Comparison of ENCODE assay signal across 8 mouse cellular contexts in the genomic region with DNA sequence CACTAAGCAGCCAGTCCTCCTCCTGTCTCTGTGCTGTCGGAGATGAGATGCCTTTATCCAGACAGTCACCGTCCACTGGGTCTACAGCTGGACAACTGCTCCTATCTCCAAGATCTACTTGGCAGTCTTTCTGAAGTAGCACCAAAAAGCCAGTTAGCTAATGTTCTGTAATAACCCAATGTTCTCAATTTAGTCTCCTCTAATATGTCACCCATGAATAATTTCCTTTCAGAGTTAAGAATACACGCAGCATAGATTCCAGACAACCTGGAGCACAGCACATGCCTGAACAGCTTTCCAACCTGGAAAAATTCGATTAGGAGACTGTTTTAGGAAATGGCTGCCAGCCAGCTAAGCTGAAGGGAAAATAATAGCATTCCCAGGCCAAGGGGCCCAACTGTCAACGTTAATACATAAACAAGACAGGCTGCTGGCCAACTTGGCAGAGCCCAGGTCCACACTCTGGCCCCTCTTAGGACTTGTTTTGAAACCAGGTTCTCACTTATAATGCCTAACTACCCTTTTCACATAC. TPM values are rescaled to one million over a fixed set of nuclear protein-coding genes. Genes with fewer than 3 reads are reported as not detected.
DNase-seq lines count a peak whose midpoint lies in the region; ATAC-seq and TF ChIP-seq lines count a peak whose summit lies in the region.

No protein-coding gene starts in this region.

- H3K9me3 ChIP-seq in hindbrain, embryonic 12.5 days (replicated peaks), result no peaks in the 10 kb centered on the region
- H3K9me3 ChIP-seq in hindbrain, embryonic 11.5 days (ENCODE audit: control insufficient read depth, low read length), result no peaks in the 10 kb centered on the region
- no peaks in the 10 kb centered on the region for H3K9me3 ChIP-seq in embryonic facial prominence, embryonic 12.5 days
- H3K9me3 ChIP-seq in heart, postnatal 0 days (replicated peaks; ENCODE audit: control insufficient read depth, low read length), result 0 out of 2 replicates have a peak, but pooled peaks cover 2% of the 10 kb centered on the region
- no peaks in the 10 kb centered on the region for H3K9me3 ChIP-seq in stomach, embryonic 14.5 days (ENCODE audit: control insufficient read depth, low read depth, low read length)

- 45% methylated on average over 5 of the region's 5 CpGs for WGBS in hindbrain, embryonic 12.5 days
- WGBS in hindbrain, embryonic 11.5 days, result 66% methylated on average over 5 of the region's 5 CpGs
- WGBS in embryonic facial prominence, embryonic 12.5 days, result 30% methylated on average over 5 of the region's 5 CpGs
- 8% methylated on average over 5 of the region's 5 CpGs for WGBS in heart, postnatal 0 days
- WGBS in stomach, embryonic 14.5 days, result 16% methylated on average over 5 of the region's 5 CpGs

- ATAC-seq in hindbrain, embryonic 12.5 days (ENCODE audit: low FRiP score), result no peak
- ATAC-seq in hindbrain, embryonic 11.5 days (ENCODE audit: low FRiP score), result no peak
- 0 out of 2 replicates have a peak, but pooled peaks have one; percentile 52 for ATAC-seq in embryonic facial prominence, embryonic 12.5 days (ENCODE audit: insufficient number of reproducible peaks, insufficient read depth, low FRiP score, low TSS enrichment)
- peak; percentile 75 for ATAC-seq in heart, postnatal 0 days (ENCODE audit: insufficient read depth, low read depth)
- ATAC-seq in stomach, embryonic 14.5 days (ENCODE audit: insufficient number of reproducible peaks, insufficient read depth, low FRiP score, low read depth), result no peak; the same call in 1 of the 2 replicates
- no peak for ATAC-seq in monocyte, adult 5-6 weeks (replicated peaks; ENCODE audit: insufficient number of reproducible peaks, low FRiP score, low TSS enrichment, poor library complexity, severe bottlenecking)

- TF ChIP-seq CTCF in heart, postnatal 0 days (IDR thresholded peaks at IDR 0.05; ENCODE audit: low read depth), result no peak

- H3K27me3 ChIP-seq in hindbrain, embryonic 12.5 days, result peaks cover 2% of the 10 kb centered on the region; the same call in 1 of the 2 replicates
- H3K27me3 ChIP-seq in hindbrain, embryonic 11.5 days (ENCODE audit: control insufficient read depth, insufficient read depth, low read length), result no peaks in the 10 kb centered on the region
- H3K27me3 ChIP-seq in embryonic facial prominence, embryonic 12.5 days, result no peaks in the 10 kb centered on the region
- no peaks in the 10 kb centered on the region for H3K27me3 ChIP-seq in heart, postnatal 0 days (ENCODE audit: control insufficient read depth, insufficient read depth, low read length)
- H3K27me3 ChIP-seq in stomach, embryonic 14.5 days (ENCODE audit: control insufficient read depth, insufficient read depth, low read length), result no peaks in the 10 kb centered on the region

- H3K9ac ChIP-seq in hindbrain, embryonic 12.5 days, result no peak overlapping the region
- no peak overlapping the region for H3K9ac ChIP-seq in hindbrain, embryonic 11.5 days (ENCODE audit: low read depth, low read length)
- H3K9ac ChIP-seq in embryonic facial prominence, embryonic 12.5 days, result no peak overlapping the region
- H3K9ac ChIP-seq in heart, postnatal 0 days (replicated peaks; ENCODE audit: low read depth, low read length), result 0 out of 2 replicates have a peak overlapping the region, but pooled peaks have one; percentile 21
- H3K9ac ChIP-seq in stomach, embryonic 14.5 days (replicated peaks; ENCODE audit: low read depth, low read length), result no peak overlapping the region

- peaks cover 17% of the 10 kb centered on the region for H3K4me1 ChIP-seq in hindbrain, embryonic 12.5 days
- no peaks in the 10 kb centered on the region for H3K4me1 ChIP-seq in hindbrain, embryonic 11.5 days (replicated peaks; ENCODE audit: control insufficient read depth, insufficient read depth, low read length)
- H3K4me1 ChIP-seq in embryonic facial prominence, embryonic 12.5 days, result peaks cover 21% of the 10 kb centered on the region
- peaks cover 26% of the 10 kb centered on the region for H3K4me1 ChIP-seq in heart, postnatal 0 days (ENCODE audit: control insufficient read depth, insufficient read depth)
- peaks cover 12% of the 10 kb centered on the region for H3K4me1 ChIP-seq in stomach, embryonic 14.5 days (ENCODE audit: control insufficient read depth, insufficient read depth, low read length)

- TF ChIP-seq EP300 in heart, postnatal 0 days (IDR thresholded peaks at IDR 0.05; ENCODE audit: low read depth), result no peak

- peak overlapping the region; percentile 1; the same call in 1 of the 2 replicates for H3K27ac ChIP-seq in hindbrain, embryonic 12.5 days
- no peak overlapping the region for H3K27ac ChIP-seq in hindbrain, embryonic 11.5 days (ENCODE audit: low read depth, low read length)
- peak overlapping the region; percentile 54 for H3K27ac ChIP-seq in embryonic facial prominence, embryonic 12.5 days
- peak overlapping the region; percentile 85 for H3K27ac ChIP-seq in heart, postnatal 0 days (ENCODE audit: low read depth)
- peak overlapping the region; percentile 80 for H3K27ac ChIP-seq in stomach, embryonic 14.5 days (ENCODE audit: low read length)

- no peak overlapping the region for H3K4me3 ChIP-seq in hindbrain, embryonic 12.5 days
- H3K4me3 ChIP-seq in hindbrain, embryonic 11.5 days (ENCODE audit: low read depth, low read length), result no peak overlapping the region
- no peak overlapping the region for H3K4me3 ChIP-seq in embryonic facial prominence, embryonic 12.5 days
- H3K4me3 ChIP-seq in heart, postnatal 0 days (ENCODE audit: low read depth, low read length), result no peak overlapping the region
- no peak overlapping the region for H3K4me3 ChIP-seq in stomach, embryonic 14.5 days (ENCODE audit: low read depth, low read length)

- H3K36me3 ChIP-seq in hindbrain, embryonic 12.5 days, result no peaks in the 10 kb centered on the region
- H3K36me3 ChIP-seq in hindbrain, embryonic 11.5 days (ENCODE audit: control insufficient read depth, insufficient read depth, low read length), result no peaks in the 10 kb centered on the region
- no peaks in the 10 kb centered on the region for H3K36me3 ChIP-seq in embryonic facial prominence, embryonic 12.5 days
- 0 out of 2 replicates have a peak, but pooled peaks cover 7% of the 10 kb centered on the region for H3K36me3 ChIP-seq in heart, postnatal 0 days (replicated peaks; ENCODE audit: control insufficient read depth, insufficient read depth, low read length)
- no peaks in the 10 kb centered on the region for H3K36me3 ChIP-seq in stomach, embryonic 14.5 days (ENCODE audit: control insufficient read depth, insufficient read depth, low read length)

- no peak for DNase-seq in hindbrain, embryonic 11.5 days (ENCODE audit: low spot score)
- DNase-seq in heart, postnatal 0 days (ENCODE audit: low spot score), result peak; percentile 53
- DNase-seq in kidney, postnatal 36 days, result peak; percentile 86 to 94
- DNase-seq in right cerebral cortex, postnatal 25 days, result no peak

- H3K4me2 ChIP-seq in hindbrain, embryonic 12.5 days (replicated peaks), result no peak overlapping the region
- no peak overlapping the region for H3K4me2 ChIP-seq in hindbrain, embryonic 11.5 days (replicated peaks; ENCODE audit: low read depth, low read length)
- H3K4me2 ChIP-seq in embryonic facial prominence, embryonic 12.5 days (replicated peaks), result no peak overlapping the region
- H3K4me2 ChIP-seq in heart, postnatal 0 days (ENCODE audit: low read depth, low read length), result peak overlapping the region; percentile 0; the same call in 1 of the 2 replicates
- H3K4me2 ChIP-seq in stomach, embryonic 14.5 days (replicated peaks; ENCODE audit: low read depth, low read length), result no peak overlapping the region

RNA-seq across cellular contexts. Expression of a gene that starts 28.6 kb away (rescaled TPM):
- 3.2 and 4.6 TPM in 2 replicates for polyA plus RNA-seq in hindbrain, embryonic 12.5 days (2016; fragmentation: Nextera tagmentation; extraction: Ambion mirVana)
- polyA plus RNA-seq in hindbrain, embryonic 11.5 days (2014; fragmentation: Nextera tagmentation; extraction: Ambion mirVana), result 4.4 and 8.7 TPM in 2 replicates
- 4.3 and 7.4 TPM in 2 replicates for polyA plus RNA-seq in embryonic facial prominence, embryonic 12.5 days (2016; fragmentation: Nextera tagmentation; extraction: Ambion mirVana)
- total RNA-seq in heart, postnatal 0 days (2014; rRNA removed; ENCODE audit: low replicate concordance), result 7.3 and 24.4 TPM in 2 replicates
- 3.3 and 4.4 TPM in 2 replicates for polyA plus RNA-seq in heart, postnatal 0 days (2015; fragmentation: Nextera tagmentation; extraction: Ambion mirVana)
- 16.4 and 18.6 TPM in 2 replicates for polyA plus RNA-seq in stomach, embryonic 14.5 days (2014; fragmentation: Nextera tagmentation; extraction: Ambion mirVana)
- 19.1 to 38.8 TPM (median 27.1 TPM) in 3 replicates for total RNA-seq in monocyte, adult 5-6 weeks (2017)

Comparison
In these comparisons a context has a peak if more than half of its experiments do, and no peak if none do; other contexts are left out.
1. ATAC-seq: peak in embryonic facial prominence, embryonic 12.5 days (single experiment) and heart, postnatal 0 days (single experiment); none in hindbrain, embryonic 12.5 days (single experiment), hindbrain, embryonic 11.5 days (single experiment), stomach, embryonic 14.5 days (single experiment) and monocyte, adult 5-6 weeks (single experiment).
2. DNase-seq: peak in heart, postnatal 0 days (single experiment) and kidney, postnatal 36 days (2 of 2); none in hindbrain, embryonic 11.5 days (single experiment) and right cerebral cortex, postnatal 25 days (single experiment).